Mouse (Mus musculus) olfactory bulb, adult 2 months (tissue): ENCODE results near the gene Slc35b1. TPM values are rescaled to one million over a fixed set of nuclear protein-coding genes. Genes with fewer than 3 reads are reported as not detected.

Experiments
- H3K27ac ChIP-seq: fragments of 200-500 bp; 2 replicates; pipeline ENCODE4 v1.5.1; 2012; ENCODE audit warnings: low read depth, low read length; ENCODE audit not compliant: insufficient read depth
- H3K4me1 ChIP-seq: fragments of 200-500 bp; 2 replicates; pipeline ENCODE4 v1.6.1; 2012; ENCODE audit warnings: low read length; ENCODE audit not compliant: control insufficient read depth, insufficient read depth
- H3K4me3 ChIP-seq: fragments of 200-500 bp; 2 replicates; pipeline ENCODE4 v1.5.1; 2012; ENCODE audit warnings: mild to moderate bottlenecking, low read depth, low read length, moderate library complexity; ENCODE audit not compliant: insufficient read depth
- CTCF ChIP-seq: fragments of 200-500 bp; IDR thresholded peaks from 2 replicates; pipeline ENCODE4 v1.5.1; 2012; ENCODE audit warnings: low read depth, mild to moderate bottlenecking, low read length, moderate library complexity; ENCODE audit not compliant: insufficient read depth
- POLR2A ChIP-seq: fragments of 200-500 bp; IDR thresholded peaks from 2 replicates; pipeline ENCODE4 v1.6.1; 2012; ENCODE audit warnings: mild to moderate bottlenecking, low read depth, low read length, moderate library complexity; ENCODE audit not compliant: insufficient read depth
- WGBS: fragments of 180-500 bp; shearing (Covaris S2); methylation state at CpG from one replicate; pipeline ENCODE4 v1.1.7; 2018; 5-methylcytosine and 5-hydroxymethylcytosine counted together
- polyA plus RNA-seq: library from polyadenylated mRNA; stranded (reverse); fragments of >200 nt; gene quantifications from 2 replicates; pipeline ENCODE4 v1.2.4, GENCODE M21; 2012; ENCODE audit warnings: low replicate concordance; ENCODE audit not compliant: missing spikeins, insufficient read depth, insufficient read length

The Slc35b1 gene
- polyA plus RNA-seq, 1 experiment, result not detected

- 89% methylated on average over 10 of the region's 10 CpGs for WGBS
- TF ChIP-seq POLR2A (no peak), CTCF (no peak)
- H3K4me1 ChIP-seq, result 0 out of 2 replicates have a peak, but pooled peaks cover 2% of the 10 kb centered on the region
- no peak overlapping the region for H3K27ac ChIP-seq
- H3K4me3 ChIP-seq, result no peak overlapping the region
Observed at GRCm38 (mm10) chr11:95409450-95410112, 25.1 kb downstream of the Slc35b1 start.

DNA sequence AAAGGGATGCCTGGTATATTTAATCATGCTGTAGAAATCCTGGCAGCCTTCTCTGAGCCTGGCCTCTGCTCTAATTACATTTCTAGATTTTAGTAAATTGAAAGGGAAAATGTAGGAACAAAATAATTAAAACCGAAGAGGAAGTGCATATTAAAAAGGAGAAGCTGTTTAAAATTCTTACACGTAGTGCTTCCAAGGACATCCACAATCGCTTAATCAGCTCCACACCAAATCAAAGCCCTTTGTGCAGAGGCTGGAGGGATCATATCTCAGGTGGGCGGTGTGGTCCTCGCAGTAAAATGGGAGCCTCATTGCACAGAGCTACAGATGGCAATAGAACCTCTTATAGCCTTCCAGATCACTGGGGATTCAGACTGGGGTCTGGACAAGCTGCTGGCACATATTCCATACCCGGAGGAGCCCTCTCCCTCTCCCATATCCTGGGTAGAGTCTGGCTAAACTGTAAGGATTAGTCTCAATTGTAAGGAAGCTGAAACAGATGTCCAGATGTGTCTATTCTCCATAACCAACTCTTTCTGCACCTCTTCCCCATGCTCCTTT lies 27.0 kb downstream of the Slc35b1 start:
- no peak overlapping the region for H3K27ac ChIP-seq
- TF ChIP-seq POLR2A, result no peak
- TF ChIP-seq CTCF, result no peak
- H3K4me1 ChIP-seq, result peaks cover 4% of the 10 kb centered on the region
- WGBS, result 40% methylated on average over 6 of the region's 6 CpGs
- H3K4me3 ChIP-seq, result no peak overlapping the region

GRCm38 (mm10) chr11:95412615-95413014 lies 28.1 kb downstream of the Slc35b1 start:
- 80% methylated on average over 3 of the region's 3 CpGs for WGBS
- Histone ChIP-seq H3K4me3 (no peak overlapping the region), H3K4me1 (peaks cover 4% of the 10 kb centered on the region), H3K27ac (no peak overlapping the region)
- TF ChIP-seq CTCF (no peak), POLR2A (no peak)

DNA sequence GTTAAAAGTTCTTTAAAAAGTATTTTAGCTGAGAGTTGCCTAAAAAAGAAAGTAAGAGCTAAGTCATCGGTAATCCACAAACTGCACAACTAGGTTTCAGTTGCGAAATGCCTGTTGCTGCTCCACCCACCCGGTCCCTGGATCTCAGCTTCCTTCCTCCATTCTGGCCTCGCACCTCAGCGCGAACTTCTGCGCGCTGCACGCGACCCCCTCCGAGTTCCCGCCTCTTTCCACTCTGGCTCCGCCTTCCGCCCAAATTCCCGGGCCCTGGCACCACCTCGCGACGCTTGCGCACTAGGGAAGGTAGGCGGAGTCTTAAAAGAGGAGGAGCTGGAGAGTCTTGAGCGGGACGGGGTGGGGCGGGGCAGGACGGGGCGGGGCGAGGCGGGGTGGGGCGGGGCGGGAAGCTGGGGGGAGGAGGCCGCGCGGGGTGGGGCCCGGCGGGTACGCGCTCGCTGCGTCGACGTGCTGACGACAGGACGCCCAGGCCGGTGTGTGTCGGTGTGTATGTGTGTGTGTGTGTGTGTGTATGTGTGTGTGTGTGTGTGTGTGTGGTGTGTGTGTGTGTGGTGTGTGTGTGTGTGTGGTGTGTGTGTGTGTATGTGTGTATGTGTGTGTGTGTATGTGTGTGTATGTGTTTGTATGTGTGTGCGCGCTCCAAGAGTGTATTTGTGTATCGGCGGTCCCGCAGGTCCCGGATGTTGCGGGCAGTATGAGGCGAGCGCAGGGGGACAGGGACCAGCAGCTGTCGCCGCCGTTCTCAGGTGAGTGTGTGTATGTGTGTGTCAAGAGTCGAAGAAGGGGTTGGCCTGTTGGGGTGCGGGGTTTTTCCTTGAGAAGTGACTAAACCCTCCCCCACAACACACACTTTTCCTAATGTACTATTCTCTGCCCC lies 29.4 kb downstream of the Slc35b1 start, which contains the start of gene Spop:
Gene Spop, plus strand, starts transcription at position 440 of the 895 bp plus-strand sequence.
- H3K4me1 ChIP-seq, result peaks cover 4% of the 10 kb centered on the region
- peak within 1 kb of the TSS; percentile 63 for H3K4me3 ChIP-seq
- TF ChIP-seq CTCF (no peak), POLR2A (0 out of 2 replicates have a peak, but pooled peaks have one; percentile 33)
- peak within 1 kb of the TSS; percentile 93 for H3K27ac ChIP-seq
- 1% methylated on average over 56 of the region's 58 CpGs for WGBS

GRCm38 (mm10) chr11:95414536-95415161 lies 30.2 kb downstream of the Slc35b1 start:
- Histone ChIP-seq H3K27ac (peak overlapping the region; percentile 93), H3K4me3 (peak overlapping the region; percentile 63), H3K4me1 (peaks cover 4% of the 10 kb centered on the region)
- no peak for TF ChIP-seq CTCF
- peak; percentile 29 for TF ChIP-seq POLR2A
- WGBS, result under 1% methylated on average over 28 of the region's 28 CpGs

GRCm38 (mm10) chr11:95415931-95416330 lies 31.4 kb downstream of the Slc35b1 start:
- Histone ChIP-seq H3K4me3 (no peak overlapping the region), H3K4me1 (peaks cover 4% of the 10 kb centered on the region), H3K27ac (no peak overlapping the region)
- TF ChIP-seq CTCF (no peak), POLR2A (no peak)

- H3K4me3 ChIP-seq, result no peak overlapping the region
- H3K4me1 ChIP-seq, result peaks cover 4% of the 10 kb centered on the region
- 72% methylated on average over 5 of the region's 5 CpGs for WGBS
- H3K27ac ChIP-seq, result no peak overlapping the region
- TF ChIP-seq POLR2A (no peak), CTCF (no peak)
Observed at GRCm38 (mm10) chr11:95417341-95417740, 32.8 kb downstream of the Slc35b1 start.

- no peak overlapping the region for H3K4me3 ChIP-seq
- peaks cover 2% of the 10 kb centered on the region for H3K4me1 ChIP-seq
- no peak overlapping the region for H3K27ac ChIP-seq
- 69% methylated on average over 2 of the region's 2 CpGs for WGBS
- no peak for TF ChIP-seq POLR2A
- TF ChIP-seq CTCF, result no peak
Observed at GRCm38 (mm10) chr11:95420880-95421435, 36.5 kb downstream of the Slc35b1 start.
